Mouse (Mus musculus): ENCODE results near the gene Rfng. TPM values are rescaled to one million over a fixed set of nuclear protein-coding genes. Genes with fewer than 3 reads are reported as not detected.
"Not testable (repeated sequence)": the region's sequence is repeated elsewhere in the genome, so short reads cannot be mapped to it uniquely, and the experiment has no call there.

Gene Rfng
- 17.1 TPM for polyA plus RNA-seq (2021)

- CTCF ChIA-PET = interaction anchor here (2.6 kb wide), 1 partner anchor 15 kb away, joined by 9 read pairs; no protein-coding TSS in a partner anchor
- POLR2A ChIA-PET = no interaction called here
- H3K27me3 ChIP-seq = no peaks in the 10 kb centered on the region
- TF ChIP-seq CTCF (IDR thresholded peaks at IDR 0.05) = no peak
- ATAC-seq (peak; percentile 55), DNase-seq (ENCODE audit: low read depth, low spot score) (no peak)
- in situ Hi-C loops (cut with MboI; ENCODE audit: low pct_unique_long_range_greater_than_20kb) = no loop called here
Observed at GRCm38 (mm10) chr11:120784064-120784791, at the start of gene Rfng, which contains the start of gene Gps1. TSS of gene Rfng (minus strand) at chr11:120784207. TSS of gene Gps1 (plus strand) at chr11:120784272.

- ATAC-seq; H3K27me3 ChIP-seq; DNase-seq (ENCODE audit: low read depth, low spot score); in situ Hi-C loops (cut with MboI; ENCODE audit: low pct_unique_long_range_greater_than_20kb); CTCF ChIA-PET: not testable (repeated sequence)
- POLR2A ChIA-PET = interaction anchor here (1.0 kb wide), 1 partner anchor 10 kb away, joined by 3 read pairs; no protein-coding TSS in a partner anchor
Observed at GRCm38 (mm10) chr11:120832962-120833361, 49.0 kb upstream of the Rfng start.

- CTCF ChIA-PET = no interaction called here
- TF ChIP-seq CTCF (IDR thresholded peaks at IDR 0.05) = no peak
- H3K27me3 ChIP-seq = no peaks in the 10 kb centered on the region
- in situ Hi-C loops (cut with MboI; ENCODE audit: low pct_unique_long_range_greater_than_20kb) = no loop called here
- POLR2A ChIA-PET = no interaction called here
- DNase-seq (ENCODE audit: low read depth, low spot score) (no peak), ATAC-seq (no peak)
Observed at GRCm38 (mm10) chr11:120831659-120832440, 47.8 kb upstream of the Rfng start.

GRCm38 (mm10) chr11:120830686-120831085 lies 46.7 kb upstream of the Rfng start:
- ATAC-seq = no peak
- no peak for DNase-seq (ENCODE audit: low read depth, low spot score)
- CTCF ChIA-PET = no interaction called here
- in situ Hi-C loops (cut with MboI; ENCODE audit: low pct_unique_long_range_greater_than_20kb) = no loop called here
- POLR2A ChIA-PET = no interaction called here
- no peak for TF ChIP-seq CTCF (IDR thresholded peaks at IDR 0.05)
- H3K27me3 ChIP-seq = no peaks in the 10 kb centered on the region

GRCm38 (mm10) chr11:120829757-120830532 lies 45.9 kb upstream of the Rfng start:
- DNase-seq (ENCODE audit: low read depth, low spot score) = no peak
- no peak for TF ChIP-seq CTCF (IDR thresholded peaks at IDR 0.05)
- ChIA-PET CTCF (interaction anchor here (0.9 kb wide), 1 partner anchor 30 kb away, joined by 3 read pairs; no protein-coding TSS in a partner anchor), POLR2A (no interaction called here)
- no peaks in the 10 kb centered on the region for H3K27me3 ChIP-seq
- in situ Hi-C loops (cut with MboI; ENCODE audit: low pct_unique_long_range_greater_than_20kb) = no loop called here
- ATAC-seq = no peak

- POLR2A ChIA-PET = no interaction called here
- H3K27me3 ChIP-seq = no peaks in the 10 kb centered on the region
- in situ Hi-C loops (cut with MboI; ENCODE audit: low pct_unique_long_range_greater_than_20kb) = no loop called here
- DNase-seq (ENCODE audit: low read depth, low spot score) (no peak), ATAC-seq (no peak)
- no peak for TF ChIP-seq CTCF (IDR thresholded peaks at IDR 0.05)
- CTCF ChIA-PET = no interaction called here
Observed at GRCm38 (mm10) chr11:120828416-120828815, 44.4 kb upstream of the Rfng start.

GRCm38 (mm10) chr11:120826016-120826953 lies 42.3 kb upstream of the Rfng start:
- ATAC-seq (no peak), DNase-seq (ENCODE audit: low read depth, low spot score) (no peak)
- in situ Hi-C loops (cut with MboI; ENCODE audit: low pct_unique_long_range_greater_than_20kb) = no loop called here
- TF ChIP-seq CTCF (IDR thresholded peaks at IDR 0.05) = no peak
- no peaks in the 10 kb centered on the region for H3K27me3 ChIP-seq
- ChIA-PET CTCF (no interaction called here), POLR2A (no interaction called here)

- no peak for TF ChIP-seq CTCF (IDR thresholded peaks at IDR 0.05)
- in situ Hi-C loops (cut with MboI; ENCODE audit: low pct_unique_long_range_greater_than_20kb) = no loop called here
- no peaks in the 10 kb centered on the region for H3K27me3 ChIP-seq
Observed at GRCm38 (mm10) chr11:120825289-120825863, 41.4 kb upstream of the Rfng start.

GRCm38 (mm10) chr11:120824787-120825288 lies 40.8 kb upstream of the Rfng start:
- in situ Hi-C loops (cut with MboI; ENCODE audit: low pct_unique_long_range_greater_than_20kb) = no loop called here
- no peaks in the 10 kb centered on the region for H3K27me3 ChIP-seq
- no peak for TF ChIP-seq CTCF (IDR thresholded peaks at IDR 0.05)
- ChIA-PET CTCF (interaction anchor here (1.4 to 3.8 kb wide), 2 partner anchors 25 to 27 kb away, joined by 3 to 15 read pairs; no protein-coding TSS in a partner anchor), POLR2A (interaction anchor here (0.7 to 2.5 kb wide), 4 partner anchors 14 to 26 kb away, joined by 3 to 6 read pairs (median 4); no protein-coding TSS in a partner anchor)
- no peak for DNase-seq (ENCODE audit: low read depth, low spot score)
- ATAC-seq = no peak

More at GRCm38 (mm10) chr11:120825289-120825863, 41.4 kb upstream of the Rfng start:
- no peak for ATAC-seq
- CTCF ChIA-PET = interaction anchor here (1.4 kb wide), 1 partner anchor 26 kb away, joined by 3 read pairs; no protein-coding TSS in a partner anchor
- POLR2A ChIA-PET = interaction anchor here (0.7 to 2.5 kb wide), 3 partner anchors 13 to 26 kb away, joined by 3 to 6 read pairs (median 3); no protein-coding TSS in a partner anchor
- no peak for DNase-seq (ENCODE audit: low read depth, low spot score)
